Mouse (Mus musculus): ENCODE results near the gene Kmo. TPM values are rescaled to one million over a fixed set of nuclear protein-coding genes. Genes with fewer than 3 reads are reported as not detected.

Kmo gene
- polyA plus RNA-seq, 1 experiment from 2014 or later, result 0.18 TPM

DNA sequence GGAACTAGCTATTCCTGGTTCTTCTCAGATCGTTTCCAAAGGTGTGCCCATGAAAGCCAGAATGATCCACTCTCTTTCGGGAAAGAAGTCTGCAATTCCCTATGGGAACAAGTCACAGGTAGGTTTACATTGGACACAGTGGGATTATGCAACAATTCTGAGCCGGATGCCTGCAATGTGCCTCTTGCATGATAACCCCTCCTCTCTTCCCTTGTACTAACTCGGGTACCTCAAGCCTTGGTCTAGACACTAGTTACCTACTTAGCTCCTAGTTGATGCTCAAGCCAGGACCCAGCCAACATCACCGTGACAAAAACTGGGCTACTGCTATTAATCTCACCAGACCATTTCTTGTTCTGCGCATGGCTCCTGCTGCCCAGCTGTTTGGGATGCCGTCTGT lies 18.9 kb downstream of the Kmo start:
- no peaks in the 10 kb centered on the region for H3K4me1 ChIP-seq
- H3K9me3 ChIP-seq, result no peaks in the 10 kb centered on the region
- no peak overlapping the region for H3K27ac ChIP-seq
- no peak overlapping the region for H3K9ac ChIP-seq
- H3K4me2 ChIP-seq, result no peak overlapping the region
- H3K36me3 ChIP-seq (replicated peaks), result no peaks in the 10 kb centered on the region
- WGBS, result 86% methylated on average over 7 of the region's 7 CpGs
- H3K4me3 ChIP-seq, result no peak overlapping the region
- ATAC-seq (replicated peaks), result no peak
- no peaks in the 10 kb centered on the region for H3K27me3 ChIP-seq (replicated peaks)

DNA sequence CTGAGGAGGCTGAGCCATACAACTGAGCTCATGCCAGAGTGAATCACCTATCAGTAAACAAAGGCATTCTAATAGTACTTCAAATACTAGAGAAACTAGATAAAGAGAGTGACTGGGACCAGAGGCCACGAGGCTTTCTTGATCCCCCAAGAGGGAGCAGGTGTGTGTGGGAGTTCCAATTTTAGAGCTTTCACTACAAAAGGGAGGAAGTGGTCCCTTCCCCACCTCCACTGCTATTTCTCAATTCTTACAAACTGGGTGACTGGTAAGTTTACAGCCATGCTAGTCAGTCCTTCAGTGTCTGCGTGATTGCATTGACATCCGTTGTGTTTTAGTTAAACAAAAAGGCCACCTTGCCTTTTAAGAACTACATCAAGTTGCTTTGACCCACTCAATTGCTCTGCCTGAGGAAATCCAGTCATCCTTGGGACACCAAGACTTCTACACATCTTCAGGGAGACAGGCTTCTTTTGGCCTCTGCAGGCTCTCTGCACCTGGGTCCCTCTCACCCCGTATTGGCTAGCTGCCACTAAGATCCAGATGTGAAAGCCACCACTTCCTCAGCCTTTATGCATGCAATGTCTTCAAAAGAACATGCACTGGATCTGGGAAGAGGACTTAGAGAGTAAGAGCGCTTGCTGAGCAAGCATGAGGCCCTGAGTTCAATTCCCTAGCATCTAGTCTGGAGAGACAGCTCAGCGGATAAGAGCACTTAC lies 20.4 kb downstream of the Kmo start:
- Histone ChIP-seq H3K36me3 (replicated peaks) (no peaks in the 10 kb centered on the region), H3K9ac (no peak overlapping the region), H3K27ac (no peak overlapping the region), H3K27me3 (replicated peaks) (no peaks in the 10 kb centered on the region), H3K4me1 (no peaks in the 10 kb centered on the region), H3K4me3 (no peak overlapping the region), H3K9me3 (no peaks in the 10 kb centered on the region), H3K4me2 (no peak overlapping the region)
- ATAC-seq (replicated peaks), result no peak
- WGBS, result 85% methylated on average over 6 of the region's 6 CpGs

DNA sequence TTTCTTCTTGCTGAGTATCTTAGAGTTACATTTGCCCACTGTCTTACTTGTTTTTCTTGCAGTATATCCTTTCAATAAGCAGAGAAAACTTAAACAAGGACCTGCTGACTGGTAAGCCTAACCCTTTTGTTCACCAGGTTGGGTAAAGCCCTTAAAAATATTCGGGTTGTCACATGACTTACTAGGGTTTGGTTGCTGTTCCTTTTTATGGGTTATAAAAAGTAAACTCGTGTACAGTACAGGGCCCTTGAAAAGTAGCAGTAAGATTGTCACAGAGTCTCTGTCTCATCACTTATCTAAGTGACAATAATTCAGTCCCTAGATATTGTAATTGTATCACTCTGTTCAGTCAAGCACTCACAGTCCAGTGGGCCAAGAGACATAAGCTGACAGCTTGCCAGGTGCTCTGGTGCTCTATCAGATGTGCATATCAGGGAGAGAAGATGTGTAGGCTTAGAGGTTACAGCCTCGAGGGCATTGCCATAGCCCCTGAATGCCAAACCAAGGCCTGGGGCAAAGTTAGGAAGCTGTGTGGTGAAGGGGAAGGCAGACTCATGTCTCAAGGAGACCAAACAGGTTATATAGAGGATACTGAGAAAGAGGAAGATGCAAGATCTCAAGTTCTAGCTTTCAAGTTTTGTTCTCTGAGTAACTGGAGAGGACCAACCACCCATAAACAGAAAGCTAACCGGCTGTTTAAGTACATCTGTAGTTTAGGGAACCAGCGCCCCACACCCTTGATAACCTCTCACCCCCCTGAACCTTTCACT lies 23.5 kb downstream of the Kmo start:
- WGBS, result 75% methylated on average over 5 of the region's 5 CpGs
- H3K27me3 ChIP-seq (replicated peaks), result no peaks in the 10 kb centered on the region
- ATAC-seq (replicated peaks), result no peak
- no peak overlapping the region for H3K27ac ChIP-seq
- no peak overlapping the region for H3K9ac ChIP-seq
- H3K36me3 ChIP-seq (replicated peaks), result no peaks in the 10 kb centered on the region
- no peak overlapping the region for H3K4me2 ChIP-seq
- no peaks in the 10 kb centered on the region for H3K4me1 ChIP-seq
- H3K9me3 ChIP-seq, result no peaks in the 10 kb centered on the region
- no peak overlapping the region for H3K4me3 ChIP-seq

DNA sequence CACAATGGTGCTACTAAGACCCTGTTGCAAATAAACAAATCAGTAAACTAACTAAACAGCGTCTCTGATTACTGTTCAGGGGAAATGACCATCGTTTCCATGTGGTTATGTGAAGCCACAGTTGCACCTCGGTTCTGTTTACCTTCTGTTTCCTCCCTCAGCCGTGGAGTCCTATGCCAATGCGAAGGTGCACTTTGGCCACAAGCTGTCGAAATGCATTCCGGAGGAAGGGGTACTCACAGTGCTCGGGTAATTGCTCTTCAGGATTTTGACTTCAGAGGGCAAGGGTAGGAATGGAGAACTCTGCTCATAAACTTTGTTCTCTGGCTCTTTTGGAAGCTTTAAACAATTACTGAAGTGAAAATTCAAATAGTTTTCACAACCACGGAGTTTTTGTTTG lies 26.8 kb downstream of the Kmo start:
- H3K4me2 ChIP-seq, result no peak overlapping the region
- ATAC-seq (replicated peaks), result no peak
- no peaks in the 10 kb centered on the region for H3K36me3 ChIP-seq (replicated peaks)
- WGBS, result 81% methylated on average over 9 of the region's 9 CpGs
- H3K9ac ChIP-seq, result no peak overlapping the region
- no peaks in the 10 kb centered on the region for H3K27me3 ChIP-seq (replicated peaks)
- no peak overlapping the region for H3K4me3 ChIP-seq
- no peaks in the 10 kb centered on the region for H3K9me3 ChIP-seq
- no peak overlapping the region for H3K27ac ChIP-seq
- H3K4me1 ChIP-seq, result no peaks in the 10 kb centered on the region

DNA sequence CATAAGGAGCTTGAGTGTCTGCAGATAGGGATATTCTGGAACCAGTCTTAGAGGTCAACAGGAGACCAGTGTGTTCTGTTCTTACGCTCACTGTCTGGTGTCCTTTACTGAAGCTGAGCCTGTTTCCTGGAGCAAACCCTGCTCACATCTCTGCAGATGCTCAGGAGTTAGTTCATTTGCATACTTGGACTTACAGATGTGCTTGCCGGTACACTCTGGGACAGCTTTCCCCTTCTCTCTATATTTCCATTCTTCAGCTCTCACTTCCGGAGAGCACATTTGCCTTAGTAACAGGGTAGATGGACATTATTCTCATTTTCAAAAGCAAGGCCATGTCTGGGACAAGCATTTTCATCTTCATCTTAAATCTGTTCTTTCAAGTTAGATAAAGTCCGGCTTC lies 28.4 kb downstream of the Kmo start:
- H3K4me2 ChIP-seq, result no peak overlapping the region
- H3K9me3 ChIP-seq, result no peaks in the 10 kb centered on the region
- 97% methylated on average over 4 of the region's 4 CpGs for WGBS
- no peak for ATAC-seq (replicated peaks)
- no peaks in the 10 kb centered on the region for H3K27me3 ChIP-seq (replicated peaks)
- H3K27ac ChIP-seq, result no peak overlapping the region
- H3K36me3 ChIP-seq (replicated peaks), result no peaks in the 10 kb centered on the region
- H3K4me3 ChIP-seq, result no peak overlapping the region
- H3K4me1 ChIP-seq, result no peaks in the 10 kb centered on the region
- no peak overlapping the region for H3K9ac ChIP-seq

DNA sequence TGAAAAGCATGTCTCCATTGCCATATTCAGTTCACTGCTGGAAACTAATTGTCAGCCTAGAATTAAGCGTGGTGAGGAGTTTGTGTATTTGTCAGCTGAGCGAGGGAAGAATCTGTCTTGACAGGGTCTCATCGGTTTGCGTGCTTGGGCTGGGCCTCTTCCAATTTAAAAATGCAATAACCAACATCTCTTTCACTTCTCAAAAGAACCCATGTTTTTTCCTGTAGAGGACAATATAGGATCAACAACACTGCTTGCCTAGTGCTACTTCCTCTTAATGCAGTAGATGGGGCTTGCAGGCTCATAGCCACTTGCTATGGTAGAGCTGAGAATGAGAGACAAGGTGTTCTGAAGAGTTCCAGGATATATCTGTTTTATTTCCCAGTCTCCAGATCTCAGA lies 39.7 kb downstream of the Kmo start:
- ATAC-seq (replicated peaks), result no peak
- 92% methylated on average over 4 of the region's 4 CpGs for WGBS

DNA sequence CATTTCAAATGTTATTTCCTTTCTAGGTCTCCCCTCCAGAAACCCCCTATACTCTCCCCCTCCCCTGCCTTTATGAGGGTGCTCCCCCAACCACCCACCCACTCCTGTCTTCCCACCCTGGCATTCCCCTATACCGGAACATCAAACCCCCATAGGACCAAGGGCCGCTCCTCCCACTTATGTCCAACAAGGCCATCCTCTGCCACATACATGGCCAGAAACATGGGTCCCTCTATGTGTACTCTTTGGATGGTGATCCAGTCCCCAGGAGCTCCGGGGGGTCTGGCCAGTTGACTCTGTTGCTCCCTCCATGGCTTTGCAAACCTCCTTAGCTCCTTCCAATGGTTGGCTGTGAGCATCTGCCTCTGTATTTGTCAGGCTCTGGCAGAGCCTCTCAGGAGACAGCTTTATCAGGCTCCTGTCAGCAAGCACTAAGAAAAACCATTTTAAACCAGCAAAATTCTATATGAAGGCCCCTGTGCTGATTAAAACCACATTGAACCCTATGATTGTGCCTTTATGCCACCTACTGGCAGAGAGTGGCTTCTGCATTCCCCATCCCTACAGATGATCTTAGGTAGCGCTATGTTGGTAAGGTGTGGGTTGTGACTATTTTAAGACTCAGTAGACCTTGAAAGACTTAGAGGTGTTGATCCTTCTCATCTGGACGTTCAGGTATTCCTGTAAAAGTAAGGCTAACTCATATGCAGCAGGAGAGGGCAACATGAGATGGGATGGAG lies 48.7 kb downstream of the Kmo start:
- Histone ChIP-seq H3K9ac (no peak overlapping the region), H3K27ac (no peak overlapping the region), H3K4me2 (no peak overlapping the region), H3K4me1 (no peaks in the 10 kb centered on the region), H3K27me3 (replicated peaks) (no peaks in the 10 kb centered on the region), H3K9me3 (no peaks in the 10 kb centered on the region), H3K4me3 (no peak overlapping the region), H3K36me3 (replicated peaks) (no peaks in the 10 kb centered on the region)
- WGBS, result 83% methylated on average over 5 of the region's 5 CpGs
- peak; percentile 72 for ATAC-seq (replicated peaks)

More for the DNA sequence above, 39.7 kb downstream of the Kmo start:
- Histone ChIP-seq H3K4me2 (no peak overlapping the region), H3K9ac (no peak overlapping the region), H3K9me3 (no peaks in the 10 kb centered on the region), H3K4me1 (no peaks in the 10 kb centered on the region), H3K4me3 (no peak overlapping the region), H3K27me3 (replicated peaks) (no peaks in the 10 kb centered on the region), H3K36me3 (replicated peaks) (no peaks in the 10 kb centered on the region), H3K27ac (no peak overlapping the region)

DNA sequence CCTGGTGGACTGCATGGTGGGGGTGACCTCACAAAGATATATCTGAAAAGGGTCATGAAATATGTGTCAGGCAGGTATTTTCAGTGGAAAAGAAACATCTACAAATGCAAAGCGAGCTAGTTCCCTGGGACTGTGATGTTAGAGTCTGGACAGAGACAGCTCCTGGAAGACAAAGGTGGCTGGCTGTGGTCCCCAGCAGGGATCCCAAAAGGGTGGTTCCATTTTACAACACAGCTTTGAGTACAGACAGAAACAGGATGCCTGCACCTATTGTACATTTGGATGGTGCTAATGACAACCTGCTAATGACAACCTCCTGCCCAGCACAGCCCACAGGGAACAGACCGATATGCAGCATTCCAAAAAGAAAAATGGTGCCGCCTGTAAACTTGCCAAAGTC lies 49.3 kb downstream of the Kmo start:
- Histone ChIP-seq H3K4me1 (no peaks in the 10 kb centered on the region), H3K4me3 (no peak overlapping the region), H3K9me3 (no peaks in the 10 kb centered on the region), H3K27me3 (replicated peaks) (no peaks in the 10 kb centered on the region), H3K27ac (no peak overlapping the region), H3K4me2 (no peak overlapping the region), H3K36me3 (replicated peaks) (no peaks in the 10 kb centered on the region), H3K9ac (no peak overlapping the region)
- ATAC-seq (replicated peaks), result no peak
- WGBS, result 91% methylated on average over 3 of the region's 3 CpGs

DNA sequence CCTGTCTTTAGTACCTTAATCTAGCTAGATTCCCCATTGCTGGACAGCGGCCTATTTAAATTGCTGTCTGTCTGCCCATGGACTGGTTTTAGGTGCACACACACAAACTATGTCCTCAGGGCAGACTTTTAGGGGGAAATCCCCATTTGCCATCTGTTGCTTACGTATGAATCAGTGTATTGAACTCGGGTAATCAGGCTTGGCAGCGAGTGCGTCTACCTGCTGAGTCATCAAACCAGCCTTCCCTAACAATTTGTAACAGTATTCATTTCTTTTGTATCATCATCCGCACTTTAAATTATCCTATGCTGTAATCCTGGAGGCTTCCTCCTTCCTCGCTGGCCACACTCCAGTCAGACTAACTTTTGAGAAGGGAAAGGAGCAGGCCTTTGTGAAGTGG lies 49.9 kb downstream of the Kmo start:
- no peaks in the 10 kb centered on the region for H3K4me1 ChIP-seq
- no peaks in the 10 kb centered on the region for H3K9me3 ChIP-seq
- 65% methylated on average over 7 of the region's 7 CpGs for WGBS
- H3K4me3 ChIP-seq, result no peak overlapping the region
- H3K4me2 ChIP-seq, result no peak overlapping the region
- H3K9ac ChIP-seq, result no peak overlapping the region
- no peaks in the 10 kb centered on the region for H3K36me3 ChIP-seq (replicated peaks)
- ATAC-seq (replicated peaks), result no peak
- no peak overlapping the region for H3K27ac ChIP-seq
- no peaks in the 10 kb centered on the region for H3K27me3 ChIP-seq (replicated peaks)

DNA sequence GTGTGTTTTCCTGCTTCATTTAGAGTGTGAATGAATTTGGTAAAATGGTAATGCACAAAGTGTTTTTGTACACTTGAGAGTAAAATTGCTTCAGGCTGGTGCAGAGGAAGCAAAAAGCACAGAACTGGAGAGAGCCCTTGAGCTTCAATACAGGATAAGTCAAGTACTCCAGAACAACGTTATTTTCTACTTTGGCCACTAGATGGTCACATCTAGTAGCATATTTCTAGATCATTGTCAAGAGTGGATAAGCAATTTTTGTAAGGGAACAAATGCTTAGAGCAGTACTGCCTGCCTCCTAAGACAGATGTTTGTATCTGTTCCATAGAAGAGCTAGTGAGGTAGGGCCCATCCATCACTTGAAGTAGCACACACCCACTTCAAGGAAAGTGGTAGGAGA lies 51.4 kb downstream of the Kmo start:
- Histone ChIP-seq H3K9ac (no peak overlapping the region), H3K4me2 (no peak overlapping the region), H3K4me1 (no peaks in the 10 kb centered on the region), H3K27ac (no peak overlapping the region), H3K36me3 (replicated peaks) (no peaks in the 10 kb centered on the region), H3K4me3 (no peak overlapping the region), H3K27me3 (replicated peaks) (no peaks in the 10 kb centered on the region), H3K9me3 (no peaks in the 10 kb centered on the region)
- 38% methylated on average over 1 of the region's 1 CpGs for WGBS
- ATAC-seq (replicated peaks), result no peak

DNA sequence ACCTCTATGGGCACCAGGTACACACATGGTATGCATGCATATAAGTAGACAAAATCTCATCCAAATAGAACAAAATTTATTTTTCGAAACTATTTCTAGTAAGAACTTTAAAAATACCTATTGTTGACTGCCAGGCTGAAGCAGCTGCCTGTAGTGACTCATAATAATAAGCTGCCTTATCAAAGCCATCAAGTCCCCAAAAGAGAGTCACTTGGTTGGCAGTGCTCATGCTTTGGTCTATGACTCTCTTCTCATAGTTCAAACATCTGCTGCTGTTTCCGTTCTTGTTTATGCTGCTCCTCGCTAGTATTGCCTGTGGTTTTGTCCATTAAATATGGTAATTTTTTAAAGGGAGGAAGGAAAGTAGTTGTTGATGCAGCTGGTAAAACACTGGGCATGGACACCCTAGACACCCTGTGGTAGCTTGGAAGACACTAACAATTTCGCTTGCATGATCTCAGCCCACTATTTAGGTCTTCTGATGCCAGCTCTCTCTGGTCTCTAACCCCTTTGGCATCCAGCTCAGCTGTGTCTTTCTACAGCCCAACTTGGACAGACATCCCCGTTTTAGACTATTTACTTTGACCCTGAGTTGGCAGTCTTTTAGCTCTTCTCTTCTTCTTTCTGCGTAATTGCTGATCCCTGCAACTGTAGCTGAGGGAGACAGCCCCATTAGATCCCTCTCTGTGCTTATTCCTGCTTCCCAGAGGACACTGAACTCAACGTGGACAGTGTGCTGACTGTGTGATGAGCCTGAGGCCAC lies 53.6 kb downstream of the Kmo start:
- WGBS, result 90% methylated on average over 7 of the region's 7 CpGs
- ATAC-seq (replicated peaks), result no peak

DNA sequence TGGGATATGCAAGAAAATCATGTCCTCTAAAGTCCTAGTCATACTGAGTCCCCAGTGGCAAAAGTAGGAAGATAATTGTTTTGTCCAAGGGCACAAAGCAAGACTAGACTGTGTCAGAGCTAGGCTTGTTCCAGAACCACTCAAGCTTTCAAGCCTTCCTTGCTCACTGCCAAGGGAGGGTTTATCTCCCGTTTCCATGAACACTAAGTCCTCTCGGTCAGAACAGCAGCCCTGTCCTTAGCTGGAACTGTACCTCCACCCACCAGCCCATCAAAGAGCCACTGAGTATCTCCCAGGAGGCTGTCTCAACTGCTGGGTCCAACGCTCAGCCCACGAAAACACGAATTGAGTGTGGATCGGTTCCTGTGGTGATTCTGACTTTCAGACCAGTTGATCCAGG lies 54.9 kb downstream of the Kmo start:
- Histone ChIP-seq H3K27ac (no peak overlapping the region), H3K4me1 (0 out of 2 replicates have a peak, but pooled peaks cover 3% of the 10 kb centered on the region), H3K9me3 (no peaks in the 10 kb centered on the region), H3K4me2 (no peak overlapping the region), H3K9ac (no peak overlapping the region), H3K36me3 (replicated peaks) (no peaks in the 10 kb centered on the region), H3K4me3 (no peak overlapping the region), H3K27me3 (replicated peaks) (no peaks in the 10 kb centered on the region)
- ATAC-seq (replicated peaks), result no peak
- WGBS, result 87% methylated on average over 6 of the region's 6 CpGs

More for the DNA sequence above, 53.6 kb downstream of the Kmo start:
- no peaks in the 10 kb centered on the region for H3K36me3 ChIP-seq (replicated peaks)
- no peak overlapping the region for H3K9ac ChIP-seq
- H3K27ac ChIP-seq, result no peak overlapping the region
- H3K4me2 ChIP-seq, result no peak overlapping the region
- no peak overlapping the region for H3K4me3 ChIP-seq
- no peaks in the 10 kb centered on the region for H3K4me1 ChIP-seq
- H3K27me3 ChIP-seq (replicated peaks), result no peaks in the 10 kb centered on the region
- H3K9me3 ChIP-seq, result no peaks in the 10 kb centered on the region

Measured in midbrain, embryonic 15.5 days (tissue).